Mouse (Mus musculus) CD8-positive naive resting alpha-beta T cell, adult 57 days (primary cell): ENCODE measurements around the gene Pou4f1. TPM values are rescaled to one million over a fixed set of nuclear protein-coding genes. Genes with fewer than 3 reads are reported as not detected.

Experiments
- total RNA-seq: library from RNA; stranded (reverse); gene quantifications from one replicate; pipeline ENCODE4 v1.2.4, GENCODE M21; 2023

Gene Pou4f1
- not detected for total RNA-seq

DNA sequence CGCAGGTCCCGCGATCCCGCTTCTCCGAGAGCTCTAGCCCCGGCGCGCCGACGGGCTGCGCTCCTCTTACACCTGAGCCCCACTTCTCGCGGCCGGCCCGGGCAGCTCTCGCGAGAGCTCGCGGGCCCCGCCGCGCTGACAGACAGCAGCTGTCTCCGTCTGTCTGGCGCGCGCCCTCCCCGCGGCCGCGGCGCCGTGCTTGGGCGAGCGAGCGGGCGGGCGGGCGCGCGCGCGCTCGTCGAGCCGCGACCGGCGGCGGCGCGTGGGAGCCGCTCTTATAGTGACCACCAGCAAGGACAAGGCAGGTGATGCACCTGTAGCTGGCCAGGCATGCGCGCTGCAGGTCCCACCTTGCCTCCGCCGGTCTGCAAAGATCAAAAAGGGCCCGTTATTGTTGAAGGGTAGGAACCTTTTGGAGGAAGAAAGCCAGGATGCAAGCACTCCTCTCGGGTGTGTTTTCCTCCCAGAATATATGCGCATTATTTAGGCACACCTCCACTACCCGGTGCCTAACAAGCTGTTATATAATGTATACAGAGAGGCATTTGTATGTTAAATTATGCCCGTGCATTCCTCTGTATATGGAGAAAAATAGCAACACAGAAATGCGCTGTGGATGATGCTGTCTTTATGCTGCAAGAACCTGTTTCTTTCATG, at the start of gene Pou4f1:
Gene Pou4f1 (minus strand): TSS at position 34 of the 657 bp plus-strand sequence.

Other genes starting within 250 kb of the Pou4f1 start
- gene Rnf219, start 54.6 kb upstream of the Pou4f1 start, total RNA-seq, result 14.2 TPM